Mouse (Mus musculus): ENCODE data around the gene Ppm1m. TPM values are rescaled to one million over a fixed set of nuclear protein-coding genes. Genes with fewer than 3 reads are reported as not detected.

The Ppm1m gene
- polyA plus RNA-seq, 1 experiment, result 31.7 TPM

- Histone ChIP-seq H3K4me1 (ENCODE audit: control insufficient read depth, insufficient read depth, low read length) (0 out of 2 replicates have a peak, but pooled peaks cover 2% of the 10 kb centered on the region), H3K4me3 (ENCODE audit: insufficient read depth, low read length) (no peak within 1 kb of the TSS), H3K27ac (ENCODE audit: insufficient read depth, low read length) (no peak within 1 kb of the TSS)
- no peak for TF ChIP-seq POLR2A (IDR thresholded peaks at IDR 0.05; ENCODE audit: low read depth, low read length)
- TF ChIP-seq CTCF (IDR thresholded peaks at IDR 0.05; ENCODE audit: borderline replicate concordance, insufficient read depth, low read length), result no peak
Measured at GRCm38 (mm10) chr9:106222261-106222851, 22.8 kb upstream of the Ppm1m start, which contains the start of gene Tlr9. TSS of gene Tlr9 (plus strand) at chr9:106222598.

- no peak overlapping the region for H3K27ac ChIP-seq (ENCODE audit: insufficient read depth, low read length)
- H3K4me1 ChIP-seq (ENCODE audit: control insufficient read depth, insufficient read depth, low read length), result no peaks in the 10 kb centered on the region
- H3K4me3 ChIP-seq (ENCODE audit: insufficient read depth, low read length), result no peak overlapping the region
- TF ChIP-seq CTCF (IDR thresholded peaks at IDR 0.05; ENCODE audit: borderline replicate concordance, insufficient read depth, low read length) (no peak), POLR2A (IDR thresholded peaks at IDR 0.05; ENCODE audit: low read depth, low read length) (no peak)
Measured at GRCm38 (mm10) chr9:106220894-106221523, 21.5 kb upstream of the Ppm1m start.

GRCm38 (mm10) chr9:106216971-106217370 is 17.4 kb upstream of the Ppm1m start:
- no peaks in the 10 kb centered on the region for H3K4me1 ChIP-seq (ENCODE audit: control insufficient read depth, insufficient read depth, low read length)
- TF ChIP-seq CTCF (IDR thresholded peaks at IDR 0.05; ENCODE audit: borderline replicate concordance, insufficient read depth, low read length) (no peak), POLR2A (IDR thresholded peaks at IDR 0.05; ENCODE audit: low read depth, low read length) (no peak)
- no peak overlapping the region for H3K4me3 ChIP-seq (ENCODE audit: insufficient read depth, low read length)
- H3K27ac ChIP-seq (ENCODE audit: insufficient read depth, low read length), result no peak overlapping the region

- TF ChIP-seq CTCF (IDR thresholded peaks at IDR 0.05; ENCODE audit: borderline replicate concordance, insufficient read depth, low read length), result no peak
- no peak for TF ChIP-seq POLR2A (IDR thresholded peaks at IDR 0.05; ENCODE audit: low read depth, low read length)
- no peaks in the 10 kb centered on the region; the same call in 1 of the 2 replicates for H3K4me1 ChIP-seq (ENCODE audit: control insufficient read depth, insufficient read depth, low read length)
- no peak overlapping the region for H3K4me3 ChIP-seq (ENCODE audit: insufficient read depth, low read length)
- H3K27ac ChIP-seq (ENCODE audit: insufficient read depth, low read length), result no peak overlapping the region
Measured at GRCm38 (mm10) chr9:106215341-106216125, 16.0 kb upstream of the Ppm1m start.

- Histone ChIP-seq H3K4me1 (ENCODE audit: control insufficient read depth, insufficient read depth, low read length) (no peaks in the 10 kb centered on the region; the same call in 1 of the 2 replicates), H3K4me3 (ENCODE audit: insufficient read depth, low read length) (no peak overlapping the region), H3K27ac (ENCODE audit: insufficient read depth, low read length) (no peak overlapping the region)
- TF ChIP-seq CTCF (IDR thresholded peaks at IDR 0.05; ENCODE audit: borderline replicate concordance, insufficient read depth, low read length) (no peak), POLR2A (IDR thresholded peaks at IDR 0.05; ENCODE audit: low read depth, low read length) (no peak)
Measured at GRCm38 (mm10) chr9:106212594-106212981, 13.0 kb upstream of the Ppm1m start.

- peak overlapping the region; percentile 9; the same call in 1 of the 2 replicates for H3K27ac ChIP-seq (ENCODE audit: insufficient read depth, low read length)
- no peak overlapping the region for H3K4me3 ChIP-seq (ENCODE audit: insufficient read depth, low read length)
- no peaks in the 10 kb centered on the region; the same call in 1 of the 2 replicates for H3K4me1 ChIP-seq (ENCODE audit: control insufficient read depth, insufficient read depth, low read length)
- TF ChIP-seq POLR2A (IDR thresholded peaks at IDR 0.05; ENCODE audit: low read depth, low read length) (peak; percentile 43; the same call in 1 of the 2 replicates), CTCF (IDR thresholded peaks at IDR 0.05; ENCODE audit: borderline replicate concordance, insufficient read depth, low read length) (peak; percentile 98)
Measured at GRCm38 (mm10) chr9:106211680-106212593, 12.4 kb upstream of the Ppm1m start.

- TF ChIP-seq POLR2A (IDR thresholded peaks at IDR 0.05; ENCODE audit: low read depth, low read length) (no peak), CTCF (IDR thresholded peaks at IDR 0.05; ENCODE audit: borderline replicate concordance, insufficient read depth, low read length) (no peak)
- H3K4me3 ChIP-seq (ENCODE audit: insufficient read depth, low read length), result no peak overlapping the region
- peaks cover 2% of the 10 kb centered on the region; the same call in 1 of the 2 replicates for H3K4me1 ChIP-seq (ENCODE audit: control insufficient read depth, insufficient read depth, low read length)
- H3K27ac ChIP-seq (ENCODE audit: insufficient read depth, low read length), result no peak overlapping the region
Measured at GRCm38 (mm10) chr9:106210853-106211609, 11.5 kb upstream of the Ppm1m start.

GRCm38 (mm10) chr9:106209954-106210353 is 10.4 kb upstream of the Ppm1m start:
- TF ChIP-seq CTCF (IDR thresholded peaks at IDR 0.05; ENCODE audit: borderline replicate concordance, insufficient read depth, low read length) (no peak), POLR2A (IDR thresholded peaks at IDR 0.05; ENCODE audit: low read depth, low read length) (no peak)
- H3K4me3 ChIP-seq (ENCODE audit: insufficient read depth, low read length), result no peak overlapping the region
- no peak overlapping the region for H3K27ac ChIP-seq (ENCODE audit: insufficient read depth, low read length)
- peaks cover 2% of the 10 kb centered on the region; the same call in 1 of the 2 replicates for H3K4me1 ChIP-seq (ENCODE audit: control insufficient read depth, insufficient read depth, low read length)
